Mouse (Mus musculus): ENCODE measurements around the gene Bola3.

DNA sequence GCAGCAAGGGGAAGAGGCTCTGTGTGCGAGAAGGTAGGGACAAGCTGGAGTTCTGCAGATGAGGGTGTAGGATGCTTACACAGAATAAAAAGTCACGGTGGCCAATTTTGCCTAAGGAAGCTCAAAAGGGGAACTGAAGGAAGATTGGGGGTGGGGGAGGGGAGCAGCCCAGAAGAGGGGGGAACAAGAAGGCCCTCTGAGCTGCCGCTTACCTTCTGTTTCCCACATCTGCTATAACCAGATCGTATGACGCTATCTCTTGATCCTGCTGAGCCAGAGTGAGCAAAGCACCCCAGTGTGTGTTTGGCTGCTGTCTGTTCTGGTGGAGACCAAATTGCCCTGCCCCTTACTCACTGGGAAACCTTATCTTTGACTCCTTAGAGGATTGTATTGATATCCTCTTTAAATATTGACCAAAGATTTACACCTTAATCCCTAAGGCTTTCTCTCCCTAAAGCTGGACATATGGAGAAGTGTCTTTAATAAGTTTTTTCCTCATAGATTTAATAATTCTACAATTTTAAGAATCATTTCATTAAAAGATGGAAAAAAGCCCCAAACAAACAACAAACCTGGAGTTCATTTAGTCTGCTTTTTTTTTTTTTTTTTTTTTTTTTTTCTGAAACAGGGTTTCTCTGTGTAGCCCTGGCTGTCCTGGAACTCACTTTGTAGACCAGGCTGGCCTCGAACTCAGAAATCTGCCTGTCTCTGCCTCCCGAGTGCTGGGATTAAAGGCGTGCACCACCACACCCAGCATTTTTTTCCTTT lies 25.1 kb upstream of the Bola3 start:
- no peak for TF ChIP-seq EP300 (optimal IDR thresholded peaks at IDR 0.05)
- TF ChIP-seq CTCF (IDR thresholded peaks at IDR 0.05; ENCODE audit: low read depth), result no peak
